ENCODE assay signal across 8 mouse cellular contexts in genomic region chr15:82033762-82034161, GRCm38 (mm10). TPM values are rescaled to one million over a fixed set of nuclear protein-coding genes. Genes with fewer than 3 reads are reported as not detected.
DNase-seq lines count a peak whose midpoint lies in the region; ATAC-seq and TF ChIP-seq lines count a peak whose summit lies in the region.

Gene Desi1, minus strand, starts transcription at chr15:82033862.

- H3K4me2 ChIP-seq in forebrain, embryonic 15.5 days (replicated peaks) = no peak within 1 kb of the TSS
- H3K4me2 ChIP-seq in hindbrain, embryonic 14.5 days (replicated peaks) = no peak within 1 kb of the TSS

- no peak for ATAC-seq in forebrain, embryonic 15.5 days (replicated peaks)
- no peak for ATAC-seq in hindbrain, embryonic 14.5 days (ENCODE audit: low FRiP score)
- no peak for ATAC-seq in megakaryocyte-erythroid progenitor cell, adult 5-6 weeks (replicated peaks; ENCODE audit: low FRiP score, low TSS enrichment, poor library complexity, severe bottlenecking)

- TF ChIP-seq EP300 in ES-Bruce4 (IDR thresholded peaks at IDR 0.05; ENCODE audit: insufficient read depth, low read depth, low read length) = no peak

- H3K36me3 ChIP-seq in ES-Bruce4 (ENCODE audit: control insufficient read depth, insufficient read depth, low read length, poor library complexity, severe bottlenecking) = peaks cover 67% of the 10 kb centered on the region
- H3K36me3 ChIP-seq in forebrain, embryonic 15.5 days = peaks cover 64% of the 10 kb centered on the region
- peaks cover 93% of the 10 kb centered on the region for H3K36me3 ChIP-seq in hindbrain, embryonic 14.5 days (replicated peaks; ENCODE audit: control insufficient read depth, insufficient read depth)

- H3K9me3 ChIP-seq in ES-Bruce4 (replicated peaks; ENCODE audit: control insufficient read depth, insufficient read depth, low read length, poor library complexity, severe bottlenecking) = no peaks in the 10 kb centered on the region
- H3K9me3 ChIP-seq in forebrain, embryonic 15.5 days = no peaks in the 10 kb centered on the region
- H3K9me3 ChIP-seq in hindbrain, embryonic 14.5 days (ENCODE audit: control insufficient read depth, low read length) = no peaks in the 10 kb centered on the region

- TF ChIP-seq CTCF in ES-Bruce4 (IDR thresholded peaks at IDR 0.05; ENCODE audit: low read depth, low read length) = no peak

- no peak within 1 kb of the TSS for H3K9ac ChIP-seq in ES-Bruce4 (ENCODE audit: low read depth, poor library complexity, severe bottlenecking)
- H3K9ac ChIP-seq in forebrain, embryonic 15.5 days (replicated peaks) = no peak within 1 kb of the TSS
- no peak within 1 kb of the TSS for H3K9ac ChIP-seq in hindbrain, embryonic 14.5 days

- H3K4me1 ChIP-seq in ES-Bruce4 (ENCODE audit: control insufficient read depth, insufficient read depth, low read length) = no peaks in the 10 kb centered on the region
- H3K4me1 ChIP-seq in forebrain, embryonic 15.5 days = no peaks in the 10 kb centered on the region
- H3K4me1 ChIP-seq in hindbrain, embryonic 14.5 days (replicated peaks; ENCODE audit: control insufficient read depth, insufficient read depth, low read length) = no peaks in the 10 kb centered on the region

- no peak within 1 kb of the TSS for H3K4me3 ChIP-seq in ES-Bruce4 (ENCODE audit: low read depth, low read length)
- no peak within 1 kb of the TSS for H3K4me3 ChIP-seq in forebrain, embryonic 15.5 days
- no peak within 1 kb of the TSS for H3K4me3 ChIP-seq in hindbrain, embryonic 14.5 days (replicated peaks; ENCODE audit: low read length)

- H3K27ac ChIP-seq in ES-Bruce4 (ENCODE audit: insufficient read depth, low read length) = no peak within 1 kb of the TSS; the same call in 1 of the 2 replicates
- H3K27ac ChIP-seq in forebrain, embryonic 15.5 days (replicated peaks) = no peak within 1 kb of the TSS
- H3K27ac ChIP-seq in hindbrain, embryonic 14.5 days = no peak within 1 kb of the TSS

- H3K27me3 ChIP-seq in ES-Bruce4 (ENCODE audit: control insufficient read depth, insufficient read depth, low read length, poor library complexity, severe bottlenecking) = no peaks in the 10 kb centered on the region
- no peaks in the 10 kb centered on the region for H3K27me3 ChIP-seq in forebrain, embryonic 15.5 days
- no peaks in the 10 kb centered on the region for H3K27me3 ChIP-seq in hindbrain, embryonic 14.5 days (ENCODE audit: control insufficient read depth, insufficient read depth, low read length)

- TF ChIP-seq POLR2A in ES-Bruce4 (IDR thresholded peaks at IDR 0.05; ENCODE audit: insufficient read depth, low read length) = no peak

- no peak for DNase-seq in frontal cortex, adult 2 months (ENCODE audit: extremely low spot score in 1 of 2, low spot score in 1 of 2)
- no peak for DNase-seq in frontal cortex, postnatal 10 days (ENCODE audit: low spot score in 2 of 2)
- no peak for DNase-seq in hindbrain, embryonic 14.5 days (ENCODE audit: low spot score)
- DNase-seq in natural killer cell, adult 2 months (ENCODE audit: low spot score in 2 of 2) = no peak
- no peak for DNase-seq in kidney, postnatal 4 days

- 97% methylated on average over 4 of the region's 4 CpGs for WGBS in forebrain, embryonic 15.5 days
- WGBS in hindbrain, embryonic 14.5 days = 97% methylated on average over 4 of the region's 4 CpGs

RNA-seq across cellular contexts. Expression of gene Desi1, which starts in this region (rescaled TPM):
- polyA plus RNA-seq in frontal cortex, adult 2 months (2012; rRNA removed) = 112 and 120 TPM in 2 replicates
- polyA plus RNA-seq in ES-Bruce4 (2011; ENCODE audit: insufficient read depth, insufficient read length, low read depth, missing spikeins) = 45.4 and 45.9 TPM in 2 replicates
- 42.3 and 44.7 TPM in 2 replicates for polyA plus RNA-seq in forebrain, embryonic 15.5 days (2015; fragmentation: Nextera tagmentation; extraction: Ambion mirVana)
- 53.2 and 61.3 TPM in 2 replicates for polyA plus RNA-seq in hindbrain, embryonic 14.5 days (2014; fragmentation: Nextera tagmentation; extraction: Ambion mirVana)
- total RNA-seq in megakaryocyte-erythroid progenitor cell, adult 5-6 weeks (2014; fragmentation: Nextera tagmentation) = 48.8 and 51.6 TPM in 2 replicates
- 8.0 and 22.3 TPM in 2 replicates for total RNA-seq in megakaryocyte-erythroid progenitor cell, adult 5-6 weeks (2017)
